Mouse (Mus musculus): ENCODE results near the gene Cxcl10.

Cxcl10 gene

DNA sequence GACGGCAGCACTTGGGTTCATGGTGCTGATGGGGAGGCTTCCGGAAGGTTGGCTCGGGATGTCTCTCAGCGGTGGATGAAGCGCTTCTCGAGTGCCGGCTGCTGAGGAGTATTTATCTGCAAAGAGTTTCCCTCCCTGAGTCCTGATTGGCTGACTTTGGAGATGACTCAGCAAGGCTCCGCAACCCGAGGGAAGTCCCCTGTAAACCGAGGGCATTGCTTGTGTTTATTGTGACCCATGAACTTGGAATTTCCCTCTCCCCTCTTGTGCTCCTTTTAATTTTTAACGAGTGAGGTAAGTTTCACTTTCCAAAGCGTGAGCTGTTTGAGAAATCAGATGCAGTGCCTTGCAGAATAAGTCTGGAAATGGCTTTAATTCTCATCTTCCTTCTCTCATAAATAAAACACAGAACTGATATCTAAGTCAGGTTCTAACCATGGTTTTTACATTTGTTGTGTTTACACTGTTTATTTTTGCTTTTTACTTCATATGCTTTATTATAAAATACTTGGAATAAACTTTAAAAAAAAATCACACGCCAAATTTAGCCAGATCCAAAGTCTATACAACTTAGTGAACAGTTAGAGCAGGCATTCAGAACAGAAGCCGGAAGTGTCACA is at the start of gene Cxcl10:
Cxcl10 (minus strand) TSS at position 96 of the 620 bp plus-strand sequence.
- peak; percentile 78 to 87 for DNase-seq

DNA sequence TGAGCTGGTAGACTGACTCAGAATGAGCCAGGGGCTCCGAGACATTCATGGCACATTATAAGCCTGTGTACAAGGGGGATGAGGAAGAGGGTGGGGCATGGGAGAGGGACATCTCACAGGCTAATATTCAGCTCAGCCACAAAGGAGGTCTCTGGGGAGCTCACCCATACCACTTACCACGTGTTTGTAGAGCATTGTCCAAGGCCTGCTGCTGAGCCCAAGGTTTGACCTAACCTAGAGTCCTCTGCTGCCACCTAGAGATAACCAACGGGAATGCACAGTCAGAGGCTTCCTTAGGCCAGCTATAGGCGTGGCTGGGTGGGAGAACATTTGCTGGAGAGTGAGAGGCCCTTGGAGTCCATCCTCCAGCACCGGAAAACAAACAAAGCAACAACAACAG is 49.5 kb upstream of the Cxcl10 start:
- peak; percentile 83 to 92 for DNase-seq

DNA sequence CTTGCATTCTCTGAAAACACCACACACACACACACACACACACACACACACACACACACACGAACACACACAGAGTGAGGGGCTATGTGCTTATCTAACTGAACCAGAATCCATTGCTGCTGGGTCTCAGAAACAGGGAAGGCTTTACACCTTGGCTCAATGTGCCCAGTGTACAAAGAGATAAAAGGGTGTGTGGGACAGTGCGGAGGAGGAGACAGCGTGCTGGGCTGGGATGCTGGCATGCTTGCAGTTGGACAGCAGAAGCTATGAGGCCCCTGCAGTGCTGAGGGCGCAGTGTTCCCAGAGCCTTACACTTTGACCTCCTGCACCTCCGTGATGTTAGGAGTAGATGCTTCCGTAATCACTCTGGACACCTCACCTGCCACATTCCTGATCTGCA is 47.8 kb upstream of the Cxcl10 start:
- DNase-seq, result no peak

DNA sequence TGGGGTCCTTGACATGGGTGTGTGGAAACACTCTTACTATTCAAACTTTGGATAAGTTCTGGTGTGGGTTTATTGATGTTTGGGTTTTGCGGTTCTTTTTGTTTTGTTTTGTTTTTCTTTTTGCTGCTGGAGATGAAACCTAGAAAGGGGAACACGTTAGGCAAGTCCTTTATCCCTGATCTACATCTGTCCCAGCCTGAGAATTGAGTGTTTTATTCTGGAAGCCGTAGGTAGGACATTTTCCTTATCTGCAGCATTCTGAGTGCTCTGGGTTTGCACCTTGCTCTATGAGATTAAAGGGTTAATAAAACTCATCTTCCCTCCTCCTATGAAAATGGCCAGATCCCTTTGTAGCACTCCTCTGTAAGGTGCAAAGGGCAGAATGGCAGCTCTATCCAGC is 47.1 kb upstream of the Cxcl10 start:
- DNase-seq, result no peak

DNA sequence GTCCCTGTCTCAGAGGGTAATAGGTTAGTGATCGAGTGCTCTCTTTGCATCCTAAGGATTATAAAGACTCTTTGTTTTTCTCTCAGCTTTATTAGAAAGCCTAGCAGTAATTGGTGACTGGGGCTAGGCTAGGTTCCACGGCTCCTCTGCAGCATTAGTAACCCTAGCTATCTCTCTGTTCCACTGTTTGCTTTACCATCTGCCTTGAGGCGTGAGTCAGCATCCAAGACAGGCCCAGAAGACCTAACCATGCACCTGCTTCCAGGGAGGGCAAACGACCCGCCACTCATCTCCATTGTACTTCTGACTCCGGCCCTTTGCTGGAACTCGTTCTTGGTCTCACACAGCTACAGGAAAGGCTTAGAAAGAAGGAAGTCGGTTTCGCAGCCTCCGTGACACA is 45.2 kb upstream of the Cxcl10 start:
- DNase-seq, result no peak

DNA sequence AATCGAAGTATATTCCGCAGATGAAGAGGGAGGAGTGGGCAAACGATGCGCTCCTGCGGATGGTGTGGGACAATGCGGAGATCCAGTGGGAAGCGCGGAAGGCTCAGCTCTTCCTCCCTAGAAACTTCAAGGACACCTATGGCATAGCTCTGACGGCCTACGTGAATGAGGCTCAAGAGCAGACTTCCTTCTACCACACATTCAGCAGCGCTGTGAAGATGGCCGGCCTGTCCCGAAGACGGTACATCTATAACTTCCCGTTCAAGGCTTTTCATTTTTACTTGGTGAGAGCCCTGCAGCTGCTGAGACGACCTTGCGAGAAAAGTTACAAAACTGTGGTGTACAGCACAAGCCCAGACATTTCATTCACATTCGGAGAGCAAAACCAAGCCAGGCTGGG is 43.9 kb upstream of the Cxcl10 start:
- no peak for DNase-seq

DNA sequence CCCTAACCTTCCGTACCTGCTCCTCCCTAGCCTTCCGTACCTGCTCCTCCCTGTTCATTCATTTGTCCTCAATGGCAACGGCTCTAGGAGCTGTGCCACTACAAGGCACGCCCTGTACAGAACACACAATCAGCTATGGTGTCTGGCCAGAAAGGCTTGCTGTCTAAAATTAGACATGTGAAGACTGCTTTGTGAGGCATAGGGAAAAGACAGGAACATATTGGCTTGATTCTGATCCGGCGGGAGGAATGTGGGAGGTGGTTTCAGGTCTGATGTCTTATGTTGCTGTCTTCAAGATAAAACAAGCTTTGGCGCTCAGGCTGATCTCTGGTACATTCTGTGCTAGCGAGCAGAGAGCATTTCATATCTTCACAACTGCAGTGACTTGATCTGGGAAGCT is 41.9 kb upstream of the Cxcl10 start:
- no peak for DNase-seq

DNA sequence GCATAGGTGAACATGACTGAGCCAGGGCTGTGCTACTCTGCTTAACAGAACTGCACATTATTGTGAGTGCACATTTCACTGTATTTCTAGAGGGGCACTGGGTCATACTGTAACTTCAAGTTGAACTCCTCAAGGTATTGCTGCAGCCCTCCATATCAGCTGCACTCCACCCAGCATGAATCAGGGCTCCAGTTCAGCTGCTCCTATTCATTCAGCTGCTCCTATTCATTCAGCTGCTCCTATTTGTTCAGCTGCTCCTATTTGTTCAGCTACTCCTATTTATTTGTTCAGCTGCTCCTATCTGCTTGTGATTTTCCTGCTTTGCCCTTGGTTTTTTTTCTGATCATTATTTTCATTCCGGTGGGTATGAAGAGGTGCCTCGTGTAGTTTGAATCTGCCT is 41.3 kb upstream of the Cxcl10 start:
- DNase-seq, result no peak

DNA sequence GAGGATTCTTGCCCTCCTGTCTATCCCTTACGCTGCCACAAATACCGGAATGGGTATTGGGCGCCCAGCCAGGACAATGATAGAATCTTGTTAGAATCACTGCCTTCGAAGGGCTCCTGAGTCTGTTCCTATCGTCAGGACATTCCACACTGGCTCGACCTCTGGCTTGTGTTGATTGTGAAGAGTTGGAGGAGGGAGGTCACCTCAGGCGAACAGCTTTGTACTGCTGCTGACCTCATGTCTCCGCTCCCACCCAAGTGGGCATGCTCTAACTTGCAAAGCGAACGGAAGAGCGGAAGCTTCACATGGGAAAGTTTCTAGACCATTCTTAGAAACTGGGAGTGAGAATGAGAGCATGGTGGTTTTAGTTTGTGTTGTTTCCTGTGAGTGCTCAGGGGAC is 38.7 kb upstream of the Cxcl10 start:
- DNase-seq, result peak; percentile 60 to 77

DNA sequence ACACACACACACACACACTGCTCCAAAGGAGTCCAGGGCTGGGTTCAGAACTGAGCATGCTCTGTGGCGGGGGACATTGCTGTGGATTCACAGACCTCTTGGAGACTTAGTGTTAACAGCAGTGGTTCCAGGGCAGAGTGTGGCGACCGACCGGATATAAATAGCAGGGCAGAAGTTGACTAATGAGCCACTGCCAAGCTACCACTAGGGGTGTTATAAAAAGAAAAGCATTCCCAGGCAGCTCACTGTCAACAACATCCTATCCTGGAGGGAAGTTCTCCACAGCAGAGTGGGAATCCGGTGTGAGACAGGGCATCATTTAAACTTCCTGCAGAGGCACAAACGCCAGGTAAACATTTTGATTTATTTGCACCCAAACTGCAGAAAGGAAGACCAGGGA is 38.0 kb upstream of the Cxcl10 start:
- peak; percentile 54 to 56 for DNase-seq

DNA sequence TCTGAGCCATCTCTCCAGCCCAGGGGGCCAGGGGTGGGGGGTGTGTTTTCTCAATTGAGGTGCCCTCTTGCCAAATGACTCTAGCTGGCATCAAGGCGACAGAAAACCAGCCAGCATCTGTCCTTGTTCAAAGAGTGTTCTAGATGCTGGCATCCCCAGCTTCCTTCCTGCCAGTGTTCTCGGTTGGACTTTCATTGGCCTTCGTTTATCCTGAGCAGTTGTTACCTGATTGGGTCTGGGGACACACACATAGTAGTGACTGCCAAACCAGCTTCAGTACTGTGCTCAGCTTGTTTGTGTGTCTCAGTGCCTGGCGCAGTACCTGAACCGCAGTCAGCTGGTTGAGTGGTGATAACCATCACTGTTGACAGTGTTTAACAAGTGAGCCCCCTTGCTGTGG is 37.4 kb upstream of the Cxcl10 start:
- DNase-seq, result peak in 1 of 2 experiments; percentile 11

DNA sequence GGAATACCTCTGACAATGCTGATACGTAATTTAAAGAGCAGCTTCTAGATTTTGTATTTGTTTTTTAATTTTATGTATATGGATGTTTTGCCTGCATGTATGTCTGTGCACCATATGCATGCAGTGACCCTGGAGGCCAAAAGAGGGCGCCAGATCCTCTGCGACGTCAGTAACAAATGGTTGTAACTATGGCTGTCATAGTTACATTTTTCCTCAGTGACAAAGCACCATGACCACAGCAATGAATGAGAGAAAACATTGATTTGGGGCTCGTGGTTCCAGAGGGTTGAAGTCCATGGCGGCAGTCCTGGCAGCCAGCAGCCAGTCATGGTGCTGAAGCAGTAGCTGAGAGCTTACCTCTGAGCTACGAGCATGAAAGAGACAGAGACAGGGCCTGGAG is 36.2 kb upstream of the Cxcl10 start:
- peak in 1 of 2 experiments; percentile 65 for DNase-seq

DNA sequence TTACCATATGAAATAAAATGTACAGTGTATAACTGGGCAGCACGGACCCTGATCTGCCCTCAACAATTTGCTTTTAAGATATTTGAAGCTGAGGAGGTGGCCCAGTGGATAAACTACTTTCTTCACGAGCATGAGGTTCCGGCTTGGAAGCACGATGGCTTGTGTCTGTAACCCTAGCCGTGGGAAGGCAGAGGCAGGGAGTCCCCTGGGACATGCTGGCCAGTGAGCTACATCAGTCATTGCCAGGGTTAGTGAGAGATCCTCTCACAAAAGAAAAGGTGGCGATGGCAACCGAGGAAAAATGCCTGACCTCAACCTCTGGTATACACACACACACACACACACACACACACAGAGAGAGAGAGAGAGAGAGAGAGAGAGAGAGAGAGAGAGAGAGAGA is 35.1 kb upstream of the Cxcl10 start:
- DNase-seq, result no peak

DNA sequence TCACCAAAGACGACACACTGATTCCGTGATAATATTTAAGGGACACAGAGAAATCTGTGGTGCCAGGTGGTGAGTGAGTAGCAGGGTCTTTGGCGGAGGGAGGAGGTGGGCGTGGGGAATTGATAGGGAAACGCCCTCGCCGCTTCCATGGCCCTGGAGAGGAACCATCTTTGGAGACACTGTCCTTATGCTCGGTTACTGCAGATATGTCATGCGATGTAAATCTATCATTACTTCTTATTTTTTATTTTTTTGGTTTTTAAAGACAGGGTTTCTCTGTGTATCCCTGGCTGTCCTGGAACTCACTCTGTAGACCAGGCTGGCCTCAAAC is 33.6 kb upstream of the Cxcl10 start:
- DNase-seq, result no peak

DNA sequence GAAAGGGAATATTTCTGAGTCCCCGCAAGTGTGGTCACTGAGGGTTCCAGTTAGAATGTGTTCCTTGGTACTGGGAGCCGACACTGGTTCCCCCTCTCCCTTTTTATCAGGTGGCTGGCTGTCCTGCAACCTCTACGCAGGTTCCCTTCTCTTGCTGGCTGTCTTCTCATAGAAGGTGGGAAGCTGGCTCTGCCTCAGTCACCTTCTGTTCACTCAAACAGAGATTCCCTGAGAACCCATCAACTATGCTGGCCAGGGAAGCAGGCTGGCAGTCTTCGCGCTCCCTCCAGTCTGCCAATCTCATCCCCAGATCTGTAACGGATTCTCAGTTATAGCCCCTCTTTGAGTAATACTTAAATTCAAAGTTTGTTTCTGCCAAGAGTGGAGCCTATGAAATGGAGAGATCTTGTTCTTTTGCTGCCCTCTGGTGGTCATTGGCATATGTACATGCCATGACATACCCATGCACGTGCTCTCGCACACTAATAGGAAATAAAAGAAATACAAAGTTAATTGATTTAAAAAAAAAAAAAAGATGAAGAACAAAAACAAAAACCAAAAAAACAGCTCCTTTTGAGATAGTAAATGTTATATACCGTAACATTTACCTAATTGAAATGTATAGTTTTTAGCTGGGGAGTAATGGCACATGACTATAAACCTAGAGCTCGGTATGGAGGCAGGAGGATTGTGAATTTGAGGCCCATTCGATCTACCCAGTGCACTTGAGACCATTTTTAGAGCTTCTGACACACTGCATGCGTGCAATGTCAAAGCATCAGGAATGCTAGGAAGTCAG is 33.1 kb upstream of the Cxcl10 start:
- peak; percentile 81 to 91 for DNase-seq

DNA sequence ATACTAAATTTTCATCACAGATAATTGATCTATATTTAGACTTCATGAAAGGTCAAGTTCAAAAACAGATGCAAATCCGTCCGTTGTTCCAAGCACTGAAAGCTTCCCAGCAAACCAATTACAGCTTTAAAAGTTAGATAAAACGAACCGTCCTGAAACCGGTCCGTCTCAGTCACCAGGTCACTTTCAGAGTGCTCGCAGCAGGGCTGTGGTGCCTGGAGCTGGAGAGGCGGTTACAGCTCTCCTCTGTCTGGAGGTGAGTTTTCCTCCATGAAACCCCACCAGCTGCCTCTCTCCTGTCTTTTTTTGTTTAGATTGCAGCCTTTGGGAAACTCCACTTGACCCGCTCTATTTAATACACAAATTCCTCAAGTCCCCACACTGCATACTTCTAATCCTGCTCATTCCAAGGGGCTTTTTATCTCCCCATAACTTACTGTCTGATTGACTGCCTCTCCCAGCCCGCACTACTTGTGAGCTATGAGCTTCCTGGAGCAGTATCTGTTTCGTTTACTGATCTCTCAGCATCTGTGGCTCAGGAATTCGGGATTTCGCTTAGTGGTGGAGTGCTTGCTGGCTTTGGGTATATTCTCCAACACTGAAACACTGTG is 28.2 kb upstream of the Cxcl10 start:
- DNase-seq, result peak in 1 of 2 experiments; percentile 14

DNA sequence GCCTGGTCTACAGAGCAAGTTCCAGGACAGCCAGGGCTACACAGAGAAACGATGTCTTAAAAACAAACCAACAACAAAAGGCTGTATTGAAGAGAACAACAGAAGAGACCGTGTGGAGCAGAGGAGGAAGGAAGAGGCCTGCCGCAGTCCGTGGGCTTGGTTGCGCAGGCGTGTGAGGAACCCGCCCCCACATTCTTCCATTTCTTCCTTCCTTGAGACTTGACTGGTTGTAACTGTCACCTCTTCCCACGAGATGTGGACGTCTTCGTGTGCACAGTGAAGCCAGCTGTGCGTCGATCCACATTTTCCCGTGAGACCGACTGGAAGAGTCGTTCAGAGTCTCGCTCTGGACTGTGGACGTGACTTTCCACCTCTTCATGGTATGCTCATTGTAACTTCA is 26.7 kb upstream of the Cxcl10 start:
- peak; percentile 52 to 55 for DNase-seq

DNA sequence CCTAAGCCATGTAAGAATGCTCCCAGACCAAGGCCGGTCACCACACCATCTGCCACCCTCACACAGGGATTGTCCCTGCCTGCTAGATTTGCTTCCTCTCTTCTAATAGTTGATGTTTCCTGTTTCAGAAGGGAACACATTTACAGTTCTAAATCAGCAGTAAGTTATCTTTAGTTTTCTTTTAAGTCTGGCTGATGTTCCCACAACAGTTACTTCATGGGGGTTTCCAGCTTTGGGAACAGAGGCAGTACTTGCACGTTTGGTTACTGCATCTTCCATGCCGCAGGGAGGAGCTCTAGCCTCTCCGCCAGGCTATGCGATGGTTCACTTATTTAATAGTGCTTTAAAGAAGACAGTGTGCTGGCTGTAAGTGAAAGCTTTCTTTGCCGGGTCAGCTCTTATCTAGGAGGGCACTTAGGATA is 26.0 kb upstream of the Cxcl10 start:
- peak; percentile 69 to 75 for DNase-seq

DNA sequence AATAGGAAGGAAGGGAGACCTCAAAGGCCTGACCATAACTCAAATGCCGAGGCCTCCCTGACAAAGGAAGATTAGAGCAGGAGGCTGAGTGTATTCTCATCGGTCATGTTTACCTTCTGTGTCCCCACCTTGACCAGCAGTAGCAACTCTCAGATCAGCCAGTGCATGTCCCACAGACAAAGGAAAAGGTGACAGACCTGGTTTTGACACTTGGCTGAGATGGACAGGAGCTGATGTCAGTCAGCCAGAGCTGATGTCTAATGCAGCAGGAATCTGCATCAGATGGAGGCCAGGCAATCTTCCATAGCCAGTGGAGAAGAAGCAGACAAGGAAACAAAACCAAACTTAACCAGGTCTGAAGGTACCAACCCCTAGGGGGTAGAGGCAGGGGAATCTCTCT is 23.9 kb upstream of the Cxcl10 start:
- DNase-seq, result no peak

DNA sequence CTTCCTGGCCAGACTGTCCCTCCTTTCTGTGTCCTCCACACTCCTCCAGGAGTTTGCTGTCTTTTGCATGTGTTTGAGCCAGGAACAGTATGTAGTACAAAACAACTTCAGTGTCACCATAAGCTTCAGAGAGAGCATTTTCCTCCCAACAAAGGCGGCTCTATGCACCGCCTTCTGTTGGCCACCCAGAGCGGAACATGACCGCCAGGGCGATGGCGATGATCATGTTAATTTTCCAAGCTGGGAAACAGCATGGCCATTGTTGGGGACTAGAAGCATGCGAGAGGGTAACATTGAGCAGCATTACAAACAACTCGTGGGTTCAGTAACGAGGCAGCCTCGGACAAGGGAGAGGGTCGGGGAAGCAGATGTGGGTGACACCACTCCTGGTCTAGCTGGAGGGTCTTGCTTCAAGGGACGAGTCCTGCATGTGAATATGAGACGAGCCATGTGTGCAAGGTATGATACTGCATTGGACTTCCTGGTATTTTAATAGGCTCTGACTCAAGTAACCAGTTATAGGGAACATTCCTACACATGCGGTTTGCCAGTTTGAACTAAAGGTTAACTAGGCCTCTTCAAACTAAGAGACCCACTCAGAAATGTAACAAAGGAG is 22.8 kb upstream of the Cxcl10 start:
- peak in 1 of 2 experiments; percentile 4 for DNase-seq

DNA sequence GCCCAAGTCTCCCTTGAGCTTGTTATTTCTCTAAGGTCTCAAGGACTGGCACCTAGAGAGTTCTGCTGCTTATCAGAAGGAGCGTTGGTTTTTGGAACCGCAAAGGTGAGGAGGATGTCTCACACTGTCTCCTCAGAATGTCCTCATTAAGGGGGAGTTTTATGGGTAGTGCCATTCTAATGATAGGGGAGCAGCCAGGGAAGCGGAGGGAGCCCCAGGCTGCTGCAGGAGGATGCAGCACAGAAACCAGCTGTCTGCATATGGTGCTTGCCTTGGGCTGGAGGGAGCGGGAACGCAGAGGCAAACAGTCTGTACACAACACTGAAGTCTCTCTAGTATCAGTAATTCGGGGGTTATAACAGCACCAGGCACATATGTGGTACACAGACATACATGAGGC is 22.2 kb upstream of the Cxcl10 start:
- no peak for DNase-seq

DNA sequence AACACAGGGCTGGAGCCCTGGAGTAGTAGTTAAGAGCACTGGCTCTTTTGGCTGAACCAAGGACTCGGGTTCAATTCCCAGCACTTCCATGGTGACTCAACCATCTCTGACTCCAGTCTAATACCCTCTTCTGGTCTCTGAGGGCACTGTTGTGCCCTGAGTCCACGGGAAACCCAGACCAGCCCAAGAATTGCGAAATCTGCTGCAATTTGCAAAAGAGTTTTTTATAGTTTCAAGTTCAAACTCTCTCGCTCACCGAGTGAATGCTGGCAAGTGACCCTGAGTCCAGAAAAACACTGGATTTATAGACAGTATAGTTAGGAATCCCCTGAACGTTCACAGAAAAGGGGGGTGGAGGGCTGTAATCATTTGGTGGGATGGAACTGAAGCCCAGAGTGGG is 21.7 kb upstream of the Cxcl10 start:
- no peak for DNase-seq

DNA sequence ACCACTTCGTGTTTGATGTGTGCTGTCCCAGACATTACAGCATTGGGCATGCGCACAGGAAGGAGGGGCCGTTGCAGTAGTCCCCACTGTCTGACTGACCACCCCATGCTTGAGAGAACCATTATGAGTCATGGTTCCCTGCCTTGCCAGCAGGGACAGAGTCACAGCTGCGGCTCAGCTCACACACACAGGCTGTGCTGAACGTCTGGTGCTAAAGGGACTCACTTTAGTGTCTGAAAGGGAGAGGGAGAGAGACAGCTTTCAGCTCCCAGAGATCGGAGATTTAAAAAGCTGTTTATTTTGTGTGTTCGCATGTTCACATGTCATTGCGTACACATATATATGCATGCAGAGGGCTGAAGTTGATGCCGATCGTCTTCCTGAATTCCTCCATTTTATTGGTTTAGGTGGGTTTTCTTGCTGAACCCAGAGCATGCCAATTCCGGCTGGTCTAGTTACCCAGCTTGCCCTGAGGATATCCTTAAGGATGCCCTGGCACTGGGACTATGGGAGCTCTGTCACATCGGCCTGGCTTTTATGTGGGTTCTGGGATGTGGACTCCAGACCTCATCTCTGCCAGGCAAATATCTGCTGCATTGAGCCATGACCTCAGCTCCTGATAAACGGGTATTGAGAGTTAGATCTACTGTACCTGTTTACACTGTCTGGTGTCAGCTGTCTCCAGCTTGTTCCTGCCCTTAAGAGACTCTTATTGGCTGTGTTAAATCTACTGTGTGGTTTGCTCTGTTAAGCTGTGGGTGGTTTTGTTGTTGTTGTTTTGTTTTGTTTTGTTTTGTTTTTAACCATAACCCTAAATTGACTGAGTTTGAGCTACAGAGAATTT is 20.7 kb upstream of the Cxcl10 start:
- peak; percentile 39 to 55 for DNase-seq

Data from kidney, postnatal 36 days (tissue).